Mouse (Mus musculus): ENCODE measurements around the gene Mcoln1. TPM values are rescaled to one million over a fixed set of nuclear protein-coding genes. Genes with fewer than 3 reads are reported as not detected.

The Mcoln1 gene
- 12.9 TPM for polyA plus RNA-seq (2014; fragmentation: Illumina TruSeq; extraction: RNeasy Lipid Tissue Mini Kit (QIAGEN cat#74804); ENCODE audit: low read depth, low replicate concordance)

DNA sequence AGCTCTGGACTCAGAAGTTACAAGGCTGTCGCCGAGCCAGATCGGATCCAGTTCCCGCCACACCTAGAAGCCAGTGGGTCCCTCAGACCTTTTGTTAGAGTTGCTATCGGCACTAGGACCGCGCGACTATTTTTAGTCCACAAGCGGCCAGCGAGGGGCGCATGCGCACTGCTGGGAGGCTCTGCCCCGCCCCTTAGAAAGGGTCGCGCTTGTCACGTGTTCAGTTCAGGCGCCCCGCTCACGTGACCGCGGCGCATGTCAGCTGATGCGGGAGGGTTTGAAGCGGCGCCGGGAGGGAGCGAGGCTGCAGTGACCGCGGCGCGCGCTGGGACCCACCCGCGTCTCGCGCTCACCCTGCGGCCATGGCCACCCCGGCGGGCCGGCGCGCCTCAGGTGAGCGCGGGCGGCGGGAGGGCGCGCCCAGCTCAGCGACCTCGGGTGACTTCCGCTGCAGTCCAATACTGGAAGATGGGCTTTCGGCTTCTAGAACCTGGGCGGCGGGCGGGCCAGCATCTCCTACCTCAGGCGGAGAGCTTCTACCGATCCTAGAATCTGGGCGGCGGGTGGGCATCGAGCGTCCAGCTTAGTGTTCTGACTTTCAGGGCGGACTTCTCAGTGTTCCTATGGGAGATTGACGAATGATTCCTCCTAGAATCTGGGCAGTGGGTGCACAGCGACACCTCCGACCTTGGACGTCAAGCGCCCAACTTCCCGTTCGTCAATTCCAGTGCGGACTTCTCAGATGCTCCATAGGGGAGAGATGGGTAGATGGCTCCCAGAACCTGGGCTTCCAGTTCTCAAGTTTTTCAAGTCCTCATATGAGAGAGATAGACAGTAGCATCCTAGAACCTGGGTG, at the start of gene Mcoln1:
TSS of gene Mcoln1 (plus strand) at position 223 of the 856 bp plus-strand sequence.

DNA sequence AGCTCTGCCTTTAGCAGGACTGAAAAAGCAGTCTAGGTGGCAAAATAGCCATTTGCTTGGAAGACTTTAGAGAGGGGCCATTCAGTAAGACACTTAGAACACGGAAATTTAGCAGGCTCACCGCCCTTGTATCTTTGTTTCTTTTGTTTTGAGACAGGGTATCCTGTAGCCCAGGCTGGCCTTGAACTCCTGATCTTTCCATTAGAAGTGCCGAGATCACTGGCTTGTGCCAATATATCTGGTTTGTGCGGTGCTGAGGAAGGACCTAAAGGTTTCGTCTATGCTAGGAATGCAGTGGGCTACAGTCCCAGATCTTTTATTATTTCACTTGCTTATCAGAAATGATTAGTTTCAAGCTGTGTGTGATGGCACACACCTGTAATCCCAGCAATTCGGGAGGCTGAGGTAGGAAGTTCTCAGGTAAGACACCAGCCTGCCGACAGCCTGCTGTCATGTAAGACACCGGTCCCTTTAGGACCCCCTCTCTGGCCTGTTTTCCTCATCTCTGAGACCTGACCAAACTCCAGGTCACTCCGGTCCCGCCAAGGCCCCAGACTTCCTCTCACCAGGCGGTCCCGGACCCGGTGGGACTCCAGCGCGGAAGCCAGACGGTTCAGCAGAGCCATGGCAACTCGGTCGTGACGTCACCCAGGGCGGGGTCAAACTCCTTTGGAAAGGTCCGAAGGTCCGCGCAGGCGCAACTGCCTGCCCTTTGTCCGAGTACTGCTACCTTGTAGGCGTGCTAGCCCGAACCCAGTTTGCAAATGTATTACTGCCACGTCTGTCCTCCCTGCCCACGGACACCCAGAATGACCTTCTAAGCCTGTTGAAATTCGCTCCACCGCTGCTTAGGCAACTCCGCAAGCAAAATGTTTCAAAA, 33.0 kb upstream of the Mcoln1 start, which contains the start of gene Pex11g:
TSS of gene Pex11g (minus strand) at position 675 of the 880 bp plus-strand sequence.

DNA sequence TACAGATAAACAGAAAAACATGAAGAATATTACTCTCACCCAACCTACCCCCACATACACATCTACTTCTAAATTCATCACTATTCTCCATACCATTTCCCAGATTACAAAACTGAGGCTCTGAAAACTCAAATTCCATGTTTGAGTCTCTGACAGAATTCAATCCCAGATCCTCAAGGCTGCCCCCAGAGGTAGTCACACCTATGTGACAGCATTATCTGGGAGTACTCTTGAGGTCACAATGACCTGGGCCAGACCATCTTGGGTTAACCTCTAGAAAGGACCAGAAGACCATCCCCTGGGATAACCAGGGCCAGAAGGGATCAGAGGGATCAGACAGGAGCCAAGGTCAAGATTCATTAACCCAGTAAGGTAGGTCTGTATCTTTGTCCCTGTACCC, 29.7 kb upstream of the Mcoln1 start, which contains the start of gene Tex45:
TSS of gene Tex45 (plus strand) at position 301 of the 400 bp plus-strand sequence.

DNA sequence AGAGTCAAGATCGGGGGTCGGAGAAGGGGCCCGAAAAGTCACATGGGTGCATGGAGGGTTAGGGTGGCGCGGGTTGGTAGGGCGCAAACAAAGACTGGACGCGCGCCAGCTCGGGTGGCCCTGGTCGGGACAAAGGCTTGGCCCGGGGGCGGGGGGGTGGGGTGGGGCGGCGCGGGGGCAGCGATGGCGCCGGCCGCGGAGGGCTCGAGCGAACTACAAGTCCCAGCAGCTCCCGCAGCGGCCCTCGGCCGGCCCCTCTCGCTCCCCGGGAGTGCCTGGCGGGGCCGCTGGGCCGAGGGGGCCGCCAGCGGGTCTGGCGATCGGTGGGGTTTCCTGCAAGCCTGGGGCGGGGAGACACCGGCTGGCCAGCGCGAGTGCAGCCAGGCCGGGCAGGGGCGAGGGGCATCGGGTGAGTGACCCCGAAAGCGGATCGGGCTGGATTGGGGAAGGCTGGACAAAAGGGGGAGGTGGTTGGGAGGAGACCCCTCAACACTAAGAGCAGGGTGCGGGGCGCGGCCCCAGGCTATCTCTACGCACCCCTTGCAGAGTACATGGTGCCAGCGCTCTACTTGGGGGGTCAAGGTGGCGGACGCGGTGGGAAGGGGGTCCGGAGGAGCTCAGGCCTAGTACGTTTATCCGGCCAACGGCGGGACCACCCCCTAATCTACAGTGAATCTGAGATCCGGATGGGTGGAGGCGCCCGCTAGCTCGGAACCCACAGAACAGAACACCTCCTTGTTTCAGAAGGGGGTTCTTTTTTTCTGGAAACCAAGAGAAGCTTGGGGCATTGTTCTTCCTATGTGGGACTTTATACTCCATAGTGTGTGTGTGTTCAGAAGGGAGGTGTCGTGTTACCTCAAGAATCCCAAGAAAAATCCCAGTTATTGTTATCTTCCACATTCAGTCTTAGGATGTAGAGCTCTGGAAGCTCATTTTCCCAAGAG, 7.1 kb upstream of the Mcoln1 start, which contains the start of gene Zfp358:
TSS of gene Zfp358 (plus strand) at position 238 of the 944 bp plus-strand sequence.

DNA sequence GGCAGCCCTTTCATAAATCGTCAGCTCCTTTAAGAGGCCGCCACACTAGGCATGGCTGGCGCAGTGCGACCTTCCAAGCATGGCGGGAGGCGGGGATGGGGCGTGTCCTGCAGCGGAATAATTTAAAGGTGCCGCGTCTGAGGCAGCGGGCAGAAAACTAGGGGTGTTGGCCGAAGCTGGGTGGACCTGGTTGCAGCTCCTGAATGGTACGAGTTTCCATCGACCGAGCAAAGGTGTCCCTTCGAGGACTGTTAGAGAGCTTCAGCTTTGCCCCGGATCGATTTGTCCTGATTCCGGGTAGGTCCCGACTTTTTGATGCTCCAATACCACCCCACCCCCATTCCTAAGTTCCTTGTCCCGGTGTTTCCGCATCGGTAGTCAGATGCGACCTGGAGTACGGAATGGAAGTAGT, 15.0 kb downstream of the Mcoln1 start, which contains the start of gene Pnpla6:
TSS of gene Pnpla6 (plus strand) at position 125 of the 412 bp plus-strand sequence.

Other genes starting within 250 kb of the Mcoln1 start
- 138 TPM for gene Insr, start 220.8 kb upstream of the Mcoln1 start, polyA plus RNA-seq (2014; fragmentation: Illumina TruSeq; extraction: RNeasy Lipid Tissue Mini Kit (QIAGEN cat#74804); ENCODE audit: low read depth, low replicate concordance)
- not detected for gene A430078G23Rik, start 147.0 kb upstream of the Mcoln1 start, polyA plus RNA-seq (2014; fragmentation: Illumina TruSeq; extraction: RNeasy Lipid Tissue Mini Kit (QIAGEN cat#74804); ENCODE audit: low read depth, low replicate concordance)
- gene Arhgef18, start 107.5 kb upstream of the Mcoln1 start, polyA plus RNA-seq (2014; fragmentation: Illumina TruSeq; extraction: RNeasy Lipid Tissue Mini Kit (QIAGEN cat#74804); ENCODE audit: low read depth, low replicate concordance), result 6.4 TPM
- 0.82 TPM for gene Pex11g, start 32.8 kb upstream of the Mcoln1 start, polyA plus RNA-seq (2014; fragmentation: Illumina TruSeq; extraction: RNeasy Lipid Tissue Mini Kit (QIAGEN cat#74804); ENCODE audit: low read depth, low replicate concordance)
- gene Tex45, start 29.6 kb upstream of the Mcoln1 start, polyA plus RNA-seq (2014; fragmentation: Illumina TruSeq; extraction: RNeasy Lipid Tissue Mini Kit (QIAGEN cat#74804); ENCODE audit: low read depth, low replicate concordance), result not detected
- 2.8 TPM for gene Zfp358, start 7.3 kb upstream of the Mcoln1 start, polyA plus RNA-seq (2014; fragmentation: Illumina TruSeq; extraction: RNeasy Lipid Tissue Mini Kit (QIAGEN cat#74804); ENCODE audit: low read depth, low replicate concordance)
- gene Pnpla6, start 14.9 kb downstream of the Mcoln1 start, polyA plus RNA-seq (2014; fragmentation: Illumina TruSeq; extraction: RNeasy Lipid Tissue Mini Kit (QIAGEN cat#74804); ENCODE audit: low read depth, low replicate concordance), result 5.8 TPM
- not detected for gene C330021F23Rik, start 67.5 kb downstream of the Mcoln1 start, polyA plus RNA-seq (2014; fragmentation: Illumina TruSeq; extraction: RNeasy Lipid Tissue Mini Kit (QIAGEN cat#74804); ENCODE audit: low read depth, low replicate concordance)
- gene Camsap3, start 86.8 kb downstream of the Mcoln1 start, polyA plus RNA-seq (2014; fragmentation: Illumina TruSeq; extraction: RNeasy Lipid Tissue Mini Kit (QIAGEN cat#74804); ENCODE audit: low read depth, low replicate concordance), result 0.58 TPM
- 0.87 TPM for gene Xab2, start 120.9 kb downstream of the Mcoln1 start, polyA plus RNA-seq (2014; fragmentation: Illumina TruSeq; extraction: RNeasy Lipid Tissue Mini Kit (QIAGEN cat#74804); ENCODE audit: low read depth, low replicate concordance)
- gene Pet100, start 121.1 kb downstream of the Mcoln1 start, polyA plus RNA-seq (2014; fragmentation: Illumina TruSeq; extraction: RNeasy Lipid Tissue Mini Kit (QIAGEN cat#74804); ENCODE audit: low read depth, low replicate concordance), result 18.3 TPM
- not detected for gene Pcp2, start 125.1 kb downstream of the Mcoln1 start, polyA plus RNA-seq (2014; fragmentation: Illumina TruSeq; extraction: RNeasy Lipid Tissue Mini Kit (QIAGEN cat#74804); ENCODE audit: low read depth, low replicate concordance)
- gene Stxbp2, start 130.5 kb downstream of the Mcoln1 start, polyA plus RNA-seq (2014; fragmentation: Illumina TruSeq; extraction: RNeasy Lipid Tissue Mini Kit (QIAGEN cat#74804); ENCODE audit: low read depth, low replicate concordance), result 15.1 TPM
- gene Retn, start 155.3 kb downstream of the Mcoln1 start, polyA plus RNA-seq (2014; fragmentation: Illumina TruSeq; extraction: RNeasy Lipid Tissue Mini Kit (QIAGEN cat#74804); ENCODE audit: low read depth, low replicate concordance), result 32.8 TPM
- not detected for gene Mcemp1, start 165.3 kb downstream of the Mcoln1 start, polyA plus RNA-seq (2014; fragmentation: Illumina TruSeq; extraction: RNeasy Lipid Tissue Mini Kit (QIAGEN cat#74804); ENCODE audit: low read depth, low replicate concordance)
- 3.4 TPM for gene Fcor, start 171.9 kb downstream of the Mcoln1 start, polyA plus RNA-seq (2014; fragmentation: Illumina TruSeq; extraction: RNeasy Lipid Tissue Mini Kit (QIAGEN cat#74804); ENCODE audit: low read depth, low replicate concordance)
- 8.7 TPM for gene Trappc5, start 175.8 kb downstream of the Mcoln1 start, polyA plus RNA-seq (2014; fragmentation: Illumina TruSeq; extraction: RNeasy Lipid Tissue Mini Kit (QIAGEN cat#74804); ENCODE audit: low read depth, low replicate concordance)
- 0.76 TPM for gene Fcer2a, start 193.7 kb downstream of the Mcoln1 start, polyA plus RNA-seq (2014; fragmentation: Illumina TruSeq; extraction: RNeasy Lipid Tissue Mini Kit (QIAGEN cat#74804); ENCODE audit: low read depth, low replicate concordance)
- gene Clec4g, start 220.2 kb downstream of the Mcoln1 start, polyA plus RNA-seq (2014; fragmentation: Illumina TruSeq; extraction: RNeasy Lipid Tissue Mini Kit (QIAGEN cat#74804); ENCODE audit: low read depth, low replicate concordance), result not detected
- gene Cd209a, start 248.5 kb downstream of the Mcoln1 start, polyA plus RNA-seq (2014; fragmentation: Illumina TruSeq; extraction: RNeasy Lipid Tissue Mini Kit (QIAGEN cat#74804); ENCODE audit: low read depth, low replicate concordance), result 2.3 TPM